Mouse (Mus musculus) neural tube, embryonic 13.5 days (tissue): ENCODE measurements around the gene Tmem42. TPM values are rescaled to one million over a fixed set of nuclear protein-coding genes. Genes with fewer than 3 reads are reported as not detected.

Source experiments
- ATAC-seq: fragments of 200-750 bp; cut with Nextera tagmentation; 2 replicates; pipeline ENCODE4 v1.8.0; 2017; ENCODE audit warnings: low read depth, mild to moderate bottlenecking, moderate TSS enrichment, moderate library complexity
- H3K27ac ChIP-seq: fragments of 300-500 bp; sonication (generic); replicated peaks from 2 replicates; pipeline ENCODE4 v1.5.1; 2015; ENCODE audit warnings: moderate library complexity, mild to moderate bottlenecking, inconsistent platforms
- H3K27me3 ChIP-seq: fragments of 300-500 bp; sonication (generic); 2 replicates; pipeline ENCODE4 v1.6.1; 2015; ENCODE audit warnings: mild to moderate bottlenecking, inconsistent platforms
- H3K36me3 ChIP-seq: fragments of 300-500 bp; sonication (generic); 2 replicates; pipeline ENCODE4 v1.6.1; 2015; ENCODE audit warnings: mild to moderate bottlenecking, inconsistent platforms
- H3K4me1 ChIP-seq: fragments of 300-500 bp; sonication (generic); replicated peaks from 2 replicates; pipeline ENCODE4 v1.6.1; 2015; ENCODE audit warnings: inconsistent platforms
- H3K4me2 ChIP-seq: fragments of 300-500 bp; sonication (generic); 2 replicates; pipeline ENCODE4 v1.6.1; 2015; ENCODE audit warnings: inconsistent platforms, mild to moderate bottlenecking, moderate library complexity
- H3K4me3 ChIP-seq: fragments of 300-500 bp; sonication (generic); 2 replicates; pipeline ENCODE4 v1.5.1; 2015; ENCODE audit warnings: mild to moderate bottlenecking, inconsistent platforms
- H3K9ac ChIP-seq: fragments of 300-500 bp; sonication (generic); 2 replicates; pipeline ENCODE4 v1.6.1; 2015; ENCODE audit warnings: moderate library complexity, mild to moderate bottlenecking, inconsistent platforms
- H3K9me3 ChIP-seq: fragments of 300-500 bp; sonication (generic); 2 replicates; pipeline ENCODE4 v1.6.1; 2016; ENCODE audit warnings: inconsistent platforms
- WGBS: fragments of 180-500 bp; shearing (Covaris S2); methylation state at CpG from one replicate; pipeline ENCODE4 v1.1.7; 2015; 5-methylcytosine and 5-hydroxymethylcytosine counted together
- polyA plus RNA-seq: library from polyadenylated mRNA; unstranded; fragments of >200 nt; fragmentation: Nextera tagmentation; extraction: Ambion mirVana; gene quantifications from 2 replicates; pipeline ENCODE4 v1.2.1, GENCODE M21; 2015

Tmem42 gene
- polyA plus RNA-seq = 22.9 and 27.7 TPM in 2 replicates

- H3K27me3 ChIP-seq = no peaks in the 10 kb centered on the region
- under 1% methylated on average over 43 of the region's 69 CpGs for WGBS
- peak; percentile 96 for ATAC-seq
Measured at GRCm38 (mm10) chr9:123020995-123021631, at the start of gene Tmem42. Tmem42 (plus strand) TSS chr9:123021326.

GRCm38 (mm10) chr9:122998406-122999192 is 22.5 kb upstream of the Tmem42 start:
- no peak overlapping the region for H3K27ac ChIP-seq
- peaks cover 21% of the 10 kb centered on the region for H3K36me3 ChIP-seq
- no peak for ATAC-seq
- H3K4me2 ChIP-seq = no peak overlapping the region
- no peak overlapping the region for H3K4me3 ChIP-seq
- 90% methylated on average over 10 of the region's 10 CpGs for WGBS
- H3K9ac ChIP-seq = no peak overlapping the region
- H3K4me1 ChIP-seq = no peaks in the 10 kb centered on the region
- no peaks in the 10 kb centered on the region for H3K9me3 ChIP-seq
- H3K27me3 ChIP-seq = no peaks in the 10 kb centered on the region

More at GRCm38 (mm10) chr9:123020995-123021631, at the start of gene Tmem42:
- H3K9ac ChIP-seq = peak within 1 kb of the TSS; percentile 82
- H3K4me1 ChIP-seq = peaks cover 42% of the 10 kb centered on the region
- peak within 1 kb of the TSS; percentile 73 for H3K4me3 ChIP-seq
- no peaks in the 10 kb centered on the region for H3K9me3 ChIP-seq
- H3K27ac ChIP-seq = peak within 1 kb of the TSS; percentile 95
- H3K36me3 ChIP-seq = no peaks in the 10 kb centered on the region
- peak within 1 kb of the TSS; percentile 67 for H3K4me2 ChIP-seq

- ATAC-seq = no peak
- Histone ChIP-seq H3K36me3 (peaks cover 25% of the 10 kb centered on the region), H3K4me2 (no peak overlapping the region), H3K27ac (no peak overlapping the region), H3K9me3 (no peaks in the 10 kb centered on the region), H3K27me3 (no peaks in the 10 kb centered on the region), H3K4me3 (no peak overlapping the region), H3K9ac (no peak overlapping the region), H3K4me1 (no peaks in the 10 kb centered on the region)
- 93% methylated on average over 4 of the region's 4 CpGs for WGBS
Measured at GRCm38 (mm10) chr9:122999193-122999586, 21.9 kb upstream of the Tmem42 start.

GRCm38 (mm10) chr9:123004718-123005117 is 16.4 kb upstream of the Tmem42 start:
- peaks cover 22% of the 10 kb centered on the region; the same call in 1 of the 2 replicates for H3K36me3 ChIP-seq
- no peak for ATAC-seq
- no peaks in the 10 kb centered on the region for H3K9me3 ChIP-seq
- no peak overlapping the region for H3K4me3 ChIP-seq
- no CpG with 5 or more reads among the region's 2 CpGs for WGBS
- H3K4me2 ChIP-seq = no peak overlapping the region
- H3K4me1 ChIP-seq = no peaks in the 10 kb centered on the region
- no peak overlapping the region for H3K9ac ChIP-seq
- no peaks in the 10 kb centered on the region for H3K27me3 ChIP-seq
- no peak overlapping the region for H3K27ac ChIP-seq

GRCm38 (mm10) chr9:123006071-123006470 is 15.1 kb upstream of the Tmem42 start:
- Histone ChIP-seq H3K27ac (no peak overlapping the region), H3K4me3 (no peak overlapping the region), H3K27me3 (no peaks in the 10 kb centered on the region), H3K9ac (no peak overlapping the region), H3K4me2 (no peak overlapping the region), H3K9me3 (no peaks in the 10 kb centered on the region), H3K36me3 (peaks cover 23% of the 10 kb centered on the region; the same call in 1 of the 2 replicates), H3K4me1 (no peaks in the 10 kb centered on the region)
- 0 out of 2 replicates have a peak, but pooled peaks have one; percentile 43 for ATAC-seq
- 80% methylated on average over 6 of the region's 6 CpGs for WGBS

- H3K27ac ChIP-seq = peak overlapping the region; percentile 95
Measured at GRCm38 (mm10) chr9:123021636-123022379, 682 bp downstream of the Tmem42 start.

GRCm38 (mm10) chr9:123024201-123024600 is 3.1 kb downstream of the Tmem42 start:
- Histone ChIP-seq H3K36me3 (no peaks in the 10 kb centered on the region), H3K4me3 (no peak overlapping the region), H3K4me2 (no peak overlapping the region), H3K9me3 (no peaks in the 10 kb centered on the region), H3K27ac (no peak overlapping the region), H3K9ac (no peak overlapping the region), H3K27me3 (no peaks in the 10 kb centered on the region), H3K4me1 (peaks cover 19% of the 10 kb centered on the region)
- no peak for ATAC-seq
- WGBS = 97% methylated on average over 2 of the region's 2 CpGs

More at GRCm38 (mm10) chr9:123021636-123022379, 682 bp downstream of the Tmem42 start:
- ATAC-seq = peak; percentile 41
- WGBS = 36% methylated on average over 21 of the region's 24 CpGs
- peak overlapping the region; percentile 73 for H3K4me3 ChIP-seq
- H3K4me2 ChIP-seq = peak overlapping the region; percentile 67
- H3K9ac ChIP-seq = peak overlapping the region; percentile 82
- H3K4me1 ChIP-seq = peaks cover 38% of the 10 kb centered on the region
- no peaks in the 10 kb centered on the region for H3K36me3 ChIP-seq
- no peaks in the 10 kb centered on the region for H3K9me3 ChIP-seq
- no peaks in the 10 kb centered on the region for H3K27me3 ChIP-seq

GRCm38 (mm10) chr9:123031496-123032246 is 10.5 kb downstream of the Tmem42 start:
- Histone ChIP-seq H3K4me1 (no peaks in the 10 kb centered on the region), H3K27me3 (no peaks in the 10 kb centered on the region), H3K9ac (no peak overlapping the region), H3K4me2 (no peak overlapping the region), H3K4me3 (no peak overlapping the region), H3K9me3 (no peaks in the 10 kb centered on the region), H3K36me3 (no peaks in the 10 kb centered on the region), H3K27ac (no peak overlapping the region)
- no peak for ATAC-seq
- 86% methylated on average over 13 of the region's 13 CpGs for WGBS

GRCm38 (mm10) chr9:123034426-123034825 is 13.3 kb downstream of the Tmem42 start, which contains the start of gene Tgm4:
Tgm4 (plus strand) TSS chr9:123034726.
- no peaks in the 10 kb centered on the region for H3K9me3 ChIP-seq
- no peaks in the 10 kb centered on the region for H3K36me3 ChIP-seq
- no peak within 1 kb of the TSS for H3K27ac ChIP-seq
- no peak within 1 kb of the TSS for H3K4me2 ChIP-seq
- H3K4me3 ChIP-seq = no peak within 1 kb of the TSS
- WGBS = 89% methylated on average over 4 of the region's 4 CpGs
- no peak within 1 kb of the TSS for H3K9ac ChIP-seq
- H3K27me3 ChIP-seq = no peaks in the 10 kb centered on the region
- H3K4me1 ChIP-seq = no peaks in the 10 kb centered on the region
- no peak for ATAC-seq

- Histone ChIP-seq H3K4me3 (no peak overlapping the region), H3K9ac (no peak overlapping the region), H3K4me2 (no peak overlapping the region), H3K9me3 (no peaks in the 10 kb centered on the region), H3K27ac (no peak overlapping the region), H3K36me3 (no peaks in the 10 kb centered on the region), H3K4me1 (no peaks in the 10 kb centered on the region), H3K27me3 (no peaks in the 10 kb centered on the region)
- no peak for ATAC-seq
- WGBS = 75% methylated on average over 1 of the region's 1 CpGs
Measured at GRCm38 (mm10) chr9:123047665-123048064, 26.5 kb downstream of the Tmem42 start.

- Histone ChIP-seq H3K4me3 (no peak overlapping the region), H3K9ac (no peak overlapping the region), H3K4me2 (no peak overlapping the region), H3K27ac (no peak overlapping the region), H3K9me3 (no peaks in the 10 kb centered on the region), H3K4me1 (no peaks in the 10 kb centered on the region), H3K27me3 (no peaks in the 10 kb centered on the region), H3K36me3 (no peaks in the 10 kb centered on the region)
- ATAC-seq = no peak
Measured at GRCm38 (mm10) chr9:123058724-123059292, 37.7 kb downstream of the Tmem42 start.
